Mouse (Mus musculus) left cerebral cortex, postnatal 25 days (tissue): ENCODE data around the gene Gnl1. TPM values are rescaled to one million over a fixed set of nuclear protein-coding genes. Genes with fewer than 3 reads are reported as not detected.
"Not testable (repeated sequence)": the region's sequence is repeated elsewhere in the genome, so short reads cannot be mapped to it uniquely, and the experiment has no call there.

Experiments
- DNase-seq, 2 experiments: peaks; one replicate each; pipeline ENCODE4 v3.0.0; 2022; ENCODE audit warnings: low spot score in 2 of 2, mixed read lengths in 1 of 2
- intact Hi-C: fragments of 180-260 bp; cut with DNase I; formaldehyde crosslinking; loops from one replicate; pipeline ENCODE4 v1.15.1; 2025
- total RNA-seq, 2 experiments: library from RNA; stranded (reverse); gene quantifications; 2 replicates each; pipeline ENCODE4 v1.2.3; 2021

Gnl1 gene
- total RNA-seq, 2 experiments from 2014 or later, result 161 to 175 TPM

GRCm38 (mm10) chr17:35981776-35982175, 2.1 kb downstream of the Gnl1 start:
- no peak for DNase-seq
- intact Hi-C loops, result no loop called here

GRCm38 (mm10) chr17:35991781-35992180, 12.1 kb downstream of the Gnl1 start:
- DNase-seq, result no peak
- intact Hi-C loops, result no loop called here

GRCm38 (mm10) chr17:35993675-35994074, 14.0 kb downstream of the Gnl1 start:
- peak; percentile 80 to 82 for DNase-seq
- intact Hi-C loops, result loop anchor here (1.0 kb wide), 1 partner anchor 56 kb away; no protein-coding TSS in a partner anchor

GRCm38 (mm10) chr17:35994175-35994878, 14.7 kb downstream of the Gnl1 start:
- peak; percentile 78 to 92 for DNase-seq
- intact Hi-C loops, result no loop called here

GRCm38 (mm10) chr17:35994879-35995240, 15.2 kb downstream of the Gnl1 start:
- intact Hi-C loops, result loop anchor here (5.0 kb wide), 1 partner anchor 117 kb away; no protein-coding TSS in a partner anchor
- no peak for DNase-seq

GRCm38 (mm10) chr17:35996949-35997348, 17.3 kb downstream of the Gnl1 start:
- peak; percentile 92 to 97 for DNase-seq
- intact Hi-C loops, result loop anchor here (1.0 to 5.0 kb wide), 3 partner anchors 38 to 194 kb away; partner anchors contain the start of gene H2-T3

- DNase-seq, result no peak
- intact Hi-C loops, result loop anchor here (1.0 to 5.0 kb wide), 3 partner anchors 37 to 193 kb away; partner anchors contain the start of gene H2-T3
Observed at GRCm38 (mm10) chr17:35997713-35998510, 18.3 kb downstream of the Gnl1 start.

GRCm38 (mm10) chr17:35998545-35999305, 19.1 kb downstream of the Gnl1 start:
- intact Hi-C loops, result loop anchor here (5.0 kb wide), 1 partner anchor 114 kb away; no protein-coding TSS in a partner anchor

GRCm38 (mm10) chr17:35999356-35999755, 19.7 kb downstream of the Gnl1 start:
- no peak for DNase-seq
- intact Hi-C loops, result loop anchor here (5.0 kb wide), 1 partner anchor 113 kb away; no protein-coding TSS in a partner anchor

More at GRCm38 (mm10) chr17:35998545-35999305, 19.1 kb downstream of the Gnl1 start:
- DNase-seq, result no peak

GRCm38 (mm10) chr17:36000349-36000748, 20.7 kb downstream of the Gnl1 start:
- intact Hi-C loops, result no loop called here
- no peak for DNase-seq

- DNase-seq, result no peak
- intact Hi-C loops, result no loop called here
Observed at GRCm38 (mm10) chr17:36001121-36001897, 21.7 kb downstream of the Gnl1 start.

- DNase-seq, result peak in 1 of 2 experiments; percentile 90
Observed at GRCm38 (mm10) chr17:36001966-36002365, 22.3 kb downstream of the Gnl1 start.

GRCm38 (mm10) chr17:36003331-36003730, 23.7 kb downstream of the Gnl1 start:
- DNase-seq, result no peak
- intact Hi-C loops, result no loop called here

More at GRCm38 (mm10) chr17:36001966-36002365, 22.3 kb downstream of the Gnl1 start:
- intact Hi-C loops, result no loop called here

GRCm38 (mm10) chr17:36004409-36004808, 24.8 kb downstream of the Gnl1 start:
- intact Hi-C loops, DNase-seq: not testable (repeated sequence)

- DNase-seq, result no peak
- intact Hi-C loops, result no loop called here
Observed at GRCm38 (mm10) chr17:36014977-36015376, 35.3 kb downstream of the Gnl1 start.

- intact Hi-C loops, result no loop called here
- DNase-seq, result no peak
Observed at GRCm38 (mm10) chr17:36017046-36017445, 37.4 kb downstream of the Gnl1 start.

- intact Hi-C loops, result no loop called here
- DNase-seq, result no peak
Observed at GRCm38 (mm10) chr17:36018979-36019378, 39.3 kb downstream of the Gnl1 start.

GRCm38 (mm10) chr17:36019519-36019918, 39.9 kb downstream of the Gnl1 start:
- no peak for DNase-seq
- intact Hi-C loops, result no loop called here
